Mouse (Mus musculus) embryo, embryonic 10.5 days (tissue): ENCODE measurements around the gene Hspa12b.

Experiments used
- DNase-seq: peaks from one replicate; pipeline ENCODE4 v3.0.0-alpha.2; 2015; ENCODE audit warnings: low spot score

The Hspa12b gene

DNA sequence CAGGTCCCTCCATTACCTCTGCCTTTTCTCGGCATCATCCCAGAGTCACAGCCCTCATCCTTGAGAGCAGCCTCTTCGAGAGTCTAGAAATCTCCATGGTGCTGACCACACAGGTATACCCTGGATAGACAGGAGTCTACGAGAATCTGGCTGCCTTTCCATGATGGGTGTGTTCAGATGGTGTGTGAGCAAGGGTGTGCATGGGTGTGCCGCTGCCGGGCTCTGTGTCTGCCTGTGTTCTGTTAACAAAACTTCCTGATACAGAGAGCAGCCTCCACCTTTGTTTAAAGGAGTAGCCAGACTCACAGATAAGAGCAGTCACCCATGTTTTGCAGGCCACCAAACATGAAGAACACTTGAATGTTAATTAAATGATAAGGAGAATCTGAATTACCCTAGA is 2.8 kb downstream of the Hspa12b start:
- no peak for DNase-seq

DNA sequence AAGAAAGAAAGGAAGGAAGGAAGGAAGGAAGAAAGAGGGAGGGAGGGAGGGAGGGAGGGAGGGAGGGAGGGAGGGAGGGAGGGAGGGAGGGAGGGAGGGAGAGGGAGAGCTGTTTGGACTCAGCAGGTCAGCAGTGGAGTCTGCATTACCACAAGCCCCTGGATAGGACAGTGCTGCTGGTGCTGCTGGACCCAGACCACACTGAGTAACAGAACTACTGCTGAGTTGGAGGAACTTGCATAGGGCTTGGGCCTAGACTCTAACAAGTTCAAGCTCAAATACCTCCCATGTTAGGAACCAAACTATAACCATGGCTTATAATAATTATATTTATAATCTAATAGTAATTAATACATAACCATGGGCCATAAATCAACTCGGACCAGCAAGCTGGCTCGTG is 3.8 kb downstream of the Hspa12b start:
- DNase-seq, result no peak

DNA sequence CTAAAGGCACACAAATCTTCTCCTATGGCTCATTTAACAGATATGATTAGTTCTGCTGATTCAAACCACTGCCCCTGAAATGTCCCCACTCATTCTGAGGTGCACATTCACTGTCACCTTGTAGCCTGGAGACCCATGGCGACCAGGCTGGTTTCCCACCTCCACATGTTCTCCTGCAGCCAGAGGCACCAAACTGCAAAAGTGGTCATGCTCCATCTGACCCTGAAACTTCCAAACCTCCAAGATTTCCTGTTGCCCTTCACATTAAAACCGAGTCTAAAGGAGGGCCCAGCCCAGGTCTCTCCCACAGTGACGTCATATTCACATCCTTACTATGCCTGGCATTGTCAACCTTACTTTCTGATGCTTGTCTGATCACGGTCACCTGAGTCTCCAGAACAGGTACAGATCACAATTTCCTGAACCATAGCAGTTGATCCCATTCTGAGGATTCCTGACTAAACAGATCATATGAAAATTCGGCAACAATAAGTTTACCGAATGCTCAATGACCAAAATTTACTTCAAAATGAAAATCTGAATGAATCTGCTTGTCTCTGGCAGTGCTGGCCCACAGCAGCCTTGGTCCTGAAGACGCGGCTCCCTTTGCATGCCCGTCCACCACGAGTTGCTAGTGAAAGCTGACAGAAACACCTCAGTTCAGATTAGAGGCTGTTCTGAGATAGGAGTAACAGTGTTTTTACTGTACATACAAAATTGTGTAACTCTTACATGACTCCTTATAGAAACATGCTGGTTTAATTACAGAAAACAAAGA is 5.2 kb downstream of the Hspa12b start:
- no peak for DNase-seq

DNA sequence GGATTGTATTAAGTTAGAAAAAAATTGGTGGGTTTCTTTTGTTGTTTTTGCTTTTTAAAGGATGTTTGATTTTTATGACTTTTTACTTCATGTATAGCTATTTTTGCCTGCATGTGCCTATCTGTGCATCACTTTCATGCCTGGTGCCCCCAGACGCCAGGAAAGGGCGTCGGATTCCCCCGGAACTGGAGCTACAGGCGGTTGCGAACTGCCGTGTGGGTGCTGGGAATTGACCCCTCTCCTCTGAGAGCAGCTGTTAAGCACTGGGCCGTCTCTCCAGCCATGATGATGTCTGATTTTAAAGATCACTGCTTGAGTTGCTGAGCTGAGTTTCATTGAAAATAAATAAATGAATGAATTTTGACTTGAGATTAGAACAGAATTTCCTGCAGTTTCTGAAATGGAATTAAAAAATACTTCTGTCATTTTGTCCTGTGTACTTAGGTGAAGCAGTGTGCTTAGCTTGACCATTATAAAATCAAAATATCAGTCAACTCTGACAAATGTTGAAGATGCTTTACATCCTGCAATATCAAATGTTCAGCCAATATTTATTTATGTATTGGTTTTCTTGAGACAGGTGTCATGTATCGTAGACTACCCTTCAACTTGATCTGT is 6.0 kb downstream of the Hspa12b start, which contains the start of gene Gm11037:
Gene Gm11037, plus strand, starts transcription at position 568 of the 618 bp plus-strand sequence.
- no peak for DNase-seq

DNA sequence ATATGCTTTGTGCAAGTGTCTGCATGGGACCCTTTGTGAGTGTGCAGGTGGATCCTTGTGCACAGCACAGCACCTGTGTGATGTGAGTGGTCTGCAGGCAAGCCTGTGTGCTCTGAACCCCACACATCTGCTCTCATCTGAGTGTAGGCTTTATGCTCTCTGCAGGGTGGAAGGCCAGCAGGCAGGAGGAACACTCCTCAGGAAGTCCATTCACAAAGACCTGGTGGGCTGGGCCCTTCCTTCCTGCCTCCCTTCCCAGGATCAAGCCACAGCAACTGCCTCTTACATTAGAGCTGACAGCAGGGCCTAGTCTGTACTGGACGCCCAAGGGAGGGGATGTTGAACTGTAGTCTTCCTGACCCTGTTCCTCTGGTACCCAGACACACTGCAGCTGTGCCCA is 7.3 kb downstream of the Hspa12b start:
- DNase-seq, result no peak

DNA sequence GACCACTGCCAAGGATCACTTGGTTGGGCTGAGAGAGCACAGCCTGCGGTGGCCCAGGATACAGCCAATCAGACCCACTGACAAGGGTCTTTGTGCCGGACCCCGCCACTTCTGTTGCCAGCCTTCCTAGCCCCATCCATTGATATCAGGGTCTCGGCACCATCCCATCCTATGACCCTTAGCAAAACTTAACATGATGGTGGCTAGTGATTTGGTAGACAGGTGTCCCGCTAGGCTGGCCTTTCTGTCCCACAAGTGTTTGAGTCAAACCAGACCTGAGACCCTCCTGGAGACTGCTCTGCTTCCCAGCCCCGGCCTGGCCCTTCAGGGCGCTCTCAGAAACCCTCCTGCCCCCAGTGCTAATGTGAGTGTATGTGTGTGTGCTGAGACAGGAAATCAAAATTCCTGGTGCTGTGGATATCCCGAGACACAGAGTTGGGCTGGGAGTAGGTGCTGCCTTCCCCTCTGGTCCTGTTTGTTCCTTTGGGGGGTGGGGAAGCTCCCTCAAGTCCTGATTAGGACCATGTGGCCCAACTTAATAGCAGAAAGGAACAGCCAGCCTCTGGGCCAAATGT is 7.8 kb downstream of the Hspa12b start:
- DNase-seq, result no peak

DNA sequence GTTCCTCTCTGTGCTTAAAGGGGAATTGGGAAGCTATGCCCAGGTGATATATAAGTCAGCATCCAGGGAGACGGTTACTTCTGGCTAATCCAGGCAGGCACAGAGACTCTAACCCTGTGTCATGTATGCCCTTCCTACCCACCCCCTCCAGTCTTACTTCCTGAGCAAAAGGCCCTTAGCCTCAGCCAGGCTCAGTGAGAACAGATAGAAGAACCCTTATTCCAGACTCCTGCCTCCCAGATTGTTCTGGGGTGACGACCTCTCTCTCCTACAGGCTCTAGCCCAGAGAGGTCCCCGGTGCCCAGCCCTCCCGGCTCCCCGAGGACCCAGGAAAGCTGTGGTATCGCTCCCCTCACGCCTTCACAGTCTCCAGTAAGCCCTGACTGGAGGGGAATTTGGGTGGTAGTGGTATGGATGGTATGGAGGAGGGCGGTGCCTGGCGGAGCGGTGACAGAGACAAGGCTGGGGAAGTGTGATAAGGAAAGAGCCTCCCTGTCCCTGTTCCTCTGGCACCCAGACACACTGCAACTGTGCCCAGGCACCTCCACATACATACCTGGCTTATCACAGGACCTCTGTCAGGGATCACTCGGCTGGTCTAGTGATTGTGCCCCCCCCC is 8.6 kb downstream of the Hspa12b start:
- no peak for DNase-seq

DNA sequence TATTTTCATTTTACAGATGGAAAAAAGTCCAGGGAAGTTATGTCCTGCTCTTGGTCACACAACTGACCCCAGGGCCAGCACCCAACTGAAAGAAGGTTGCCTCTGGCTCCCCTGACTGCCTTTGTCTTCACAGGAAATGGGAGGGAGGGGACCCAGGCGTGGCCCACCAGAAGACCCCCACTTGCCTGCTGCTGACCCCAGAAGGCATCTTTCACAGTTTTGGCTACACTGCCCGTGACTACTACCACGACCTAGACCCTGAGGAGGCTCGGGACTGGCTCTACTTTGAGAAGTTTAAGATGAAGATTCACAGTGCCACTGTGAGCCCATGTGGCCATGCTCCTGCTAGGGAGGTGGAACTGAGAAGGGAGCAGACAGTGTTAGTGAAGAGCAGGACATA is 11.2 kb downstream of the Hspa12b start:
- DNase-seq, result no peak

DNA sequence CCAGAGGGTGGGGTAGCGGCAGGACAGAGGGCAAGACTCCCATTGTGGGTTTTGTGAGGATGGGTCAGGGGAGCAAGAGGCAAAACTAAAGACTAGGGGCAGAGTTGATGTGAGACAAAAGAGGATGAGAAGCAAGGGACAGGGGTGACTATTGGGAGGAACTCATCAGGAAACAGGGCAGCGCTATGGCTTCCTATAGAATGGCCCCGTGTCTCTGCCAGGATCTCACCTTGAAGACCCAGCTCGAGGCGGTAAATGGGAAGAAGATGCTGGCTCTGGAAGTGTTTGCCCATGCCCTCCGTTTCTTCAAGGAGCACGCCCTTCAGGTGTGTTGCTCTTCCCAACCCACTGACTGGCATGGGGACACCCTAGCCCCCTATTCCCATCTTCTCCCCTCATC is 11.7 kb downstream of the Hspa12b start:
- DNase-seq, result no peak

DNA sequence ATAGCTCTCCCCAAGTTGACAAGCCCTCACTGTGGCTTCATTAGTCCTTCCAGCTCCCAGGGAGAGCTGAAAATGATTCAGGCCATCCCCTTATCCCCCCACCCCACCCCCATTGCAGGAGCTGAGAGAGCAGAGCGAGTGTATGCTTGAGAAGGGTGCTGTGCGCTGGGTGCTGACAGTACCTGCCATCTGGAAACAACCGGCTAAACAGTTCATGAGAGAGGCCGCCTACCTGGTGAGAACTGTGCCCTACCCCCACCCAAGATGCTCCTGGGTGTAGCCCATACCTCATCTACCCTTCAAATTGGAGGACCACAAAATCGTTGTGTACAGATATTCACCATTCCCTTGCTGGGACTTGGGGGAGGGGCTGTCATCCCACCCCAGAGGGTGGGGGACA is 12.2 kb downstream of the Hspa12b start:
- DNase-seq, result no peak

DNA sequence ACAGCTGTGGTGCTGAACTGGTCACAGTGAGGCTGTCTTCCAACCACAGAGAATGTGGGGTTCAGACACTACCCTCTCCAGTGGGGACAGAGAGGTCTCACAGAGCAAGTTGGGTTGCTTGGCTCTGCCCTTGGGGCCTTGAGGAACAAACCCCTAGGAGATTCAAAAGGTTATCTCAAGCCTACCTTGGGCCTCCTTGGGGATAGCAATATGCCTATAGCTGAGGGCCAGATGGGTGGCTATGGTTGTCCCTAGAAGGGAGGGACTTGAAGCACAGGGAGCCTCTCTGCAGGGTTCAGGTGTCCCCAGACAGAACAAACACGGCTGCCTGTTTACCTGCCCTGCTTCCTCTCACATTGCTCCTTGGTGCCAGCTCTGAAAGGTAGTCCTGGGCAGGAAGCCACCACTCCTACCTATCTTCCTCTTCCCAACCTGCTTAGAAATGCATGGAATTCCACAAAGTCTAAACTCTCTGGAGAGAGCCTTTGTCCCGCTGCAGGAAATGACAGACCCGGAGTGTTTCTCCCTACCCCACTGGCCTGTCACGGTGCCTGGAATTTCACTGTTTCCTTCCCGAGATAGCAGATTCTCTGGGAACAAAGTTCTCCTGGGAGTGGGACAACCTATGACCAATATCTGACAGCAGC is 12.9 kb downstream of the Hspa12b start:
- DNase-seq, result no peak

DNA sequence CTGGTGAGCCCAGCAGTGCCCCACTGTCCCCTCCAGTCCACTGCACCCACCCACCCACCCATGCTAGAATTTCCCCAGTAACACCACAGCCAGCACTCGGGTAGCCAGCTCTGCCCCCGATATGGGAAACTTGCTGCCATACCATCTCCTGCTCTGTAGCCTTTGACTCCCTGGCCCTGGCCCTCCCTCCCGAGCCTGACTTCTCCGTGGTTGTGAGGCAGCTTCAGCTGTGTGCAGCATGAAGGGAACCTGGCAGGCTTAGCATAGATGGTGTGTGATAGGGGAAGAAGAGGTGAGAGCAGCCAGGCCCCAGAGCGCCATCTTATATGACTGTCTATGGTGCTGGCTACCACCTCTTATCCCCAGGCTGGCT is 13.4 kb downstream of the Hspa12b start:
- DNase-seq, result no peak

DNA sequence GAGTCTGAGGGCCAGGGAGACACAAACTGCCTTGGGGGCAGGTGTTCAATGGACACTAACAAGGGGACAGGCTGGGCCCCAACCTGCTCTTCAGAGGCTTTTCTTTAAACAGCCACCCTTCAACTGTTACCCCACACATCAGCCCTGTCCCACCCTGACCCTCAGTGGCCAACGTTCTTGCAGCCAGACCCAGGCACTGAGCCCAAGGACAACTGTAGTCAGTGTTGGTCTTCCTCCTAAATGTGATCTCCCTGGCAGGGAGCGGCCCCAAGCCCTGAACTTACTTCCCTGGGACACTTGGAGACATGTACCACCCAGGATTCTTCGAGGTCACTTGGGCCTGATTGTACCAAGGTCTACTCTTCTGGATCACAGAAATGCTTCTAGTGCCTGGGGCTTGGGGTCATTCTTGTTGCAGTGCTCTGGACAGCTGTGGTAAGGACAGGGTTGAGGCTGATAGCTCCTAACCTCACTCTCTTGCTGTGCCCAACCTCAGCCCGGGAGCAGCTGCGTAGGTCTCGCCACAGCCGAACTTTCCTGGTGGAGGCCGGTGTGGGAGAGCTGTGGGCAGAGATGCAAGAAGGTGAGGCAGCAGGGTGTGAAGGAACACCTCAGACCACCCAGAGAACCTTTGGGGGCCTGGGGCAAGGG is 14.4 kb downstream of the Hspa12b start:
- no peak for DNase-seq

DNA sequence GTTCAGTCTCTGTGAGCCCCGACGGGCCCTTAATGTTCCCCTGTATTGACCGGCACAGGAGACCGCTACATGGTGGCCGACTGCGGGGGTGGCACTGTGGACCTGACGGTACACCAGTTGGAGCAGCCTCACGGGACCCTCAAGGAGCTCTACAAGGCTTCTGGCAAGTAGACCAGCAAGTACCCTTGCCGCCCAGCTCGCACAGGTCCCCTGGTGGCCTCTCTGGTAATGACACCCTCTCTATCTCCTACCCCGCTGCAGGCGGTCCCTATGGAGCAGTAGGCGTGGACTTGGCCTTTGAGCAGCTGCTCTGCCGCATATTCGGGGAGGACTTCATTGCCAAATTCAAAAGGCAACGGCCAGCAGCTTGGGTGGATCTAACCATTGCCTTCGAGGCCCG is 15.5 kb downstream of the Hspa12b start:
- peak; percentile 79 for DNase-seq

DNA sequence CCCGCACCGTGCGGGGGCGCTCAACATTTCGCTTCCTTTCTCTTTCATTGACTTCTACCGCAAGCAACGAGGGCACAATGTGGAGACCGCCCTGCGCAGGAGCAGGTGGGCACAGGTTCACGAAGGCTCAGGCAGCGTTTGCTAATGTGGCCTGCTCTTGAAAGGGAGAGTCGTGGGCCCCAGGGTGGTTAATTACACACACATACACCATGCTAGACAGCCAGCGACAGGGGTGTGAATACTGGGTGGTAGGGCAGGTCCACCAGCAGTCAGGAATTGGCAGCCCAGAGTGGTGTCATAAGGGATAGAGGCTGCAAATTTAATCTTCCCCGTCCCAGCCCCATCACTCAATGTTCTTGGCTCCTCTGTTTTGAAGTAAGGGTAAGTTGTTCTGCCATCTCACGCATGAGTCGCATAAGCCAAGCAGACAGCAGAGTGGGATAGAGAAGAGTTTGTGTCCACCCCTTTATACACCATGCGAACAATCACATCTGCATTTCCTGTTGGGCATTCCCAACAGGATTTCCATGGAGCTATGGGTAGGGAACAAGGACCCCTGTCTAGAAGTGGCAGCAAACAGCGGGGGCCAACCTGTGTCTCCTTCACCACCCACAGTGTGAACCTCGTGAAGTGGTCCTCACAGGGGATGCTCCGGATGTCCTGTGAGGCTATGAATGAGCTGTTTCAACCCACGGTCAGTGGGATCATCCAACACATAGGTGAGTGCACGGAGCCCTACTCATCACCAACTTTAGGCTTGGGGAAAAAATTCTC is 16.1 kb downstream of the Hspa12b start:
- DNase-seq, result no peak

DNA sequence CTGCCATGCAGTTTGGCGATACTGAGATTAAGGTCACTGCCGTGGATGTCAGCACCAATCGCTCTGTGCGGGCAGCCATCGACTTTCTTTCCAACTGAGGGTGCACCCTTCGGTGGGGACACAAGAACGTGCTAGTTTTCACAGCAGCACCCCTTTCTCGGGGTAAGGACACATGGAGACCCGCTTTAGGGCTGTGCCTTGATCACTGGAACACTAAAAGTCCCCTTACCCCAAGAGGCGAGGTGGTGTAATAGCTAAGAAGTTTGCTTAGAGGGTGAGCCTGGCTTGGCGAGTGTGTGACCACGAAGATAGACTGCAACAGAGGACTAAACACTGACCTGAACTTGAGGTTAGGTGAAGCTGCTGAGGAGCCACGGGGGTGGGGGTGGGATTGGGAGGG is 18.0 kb downstream of the Hspa12b start:
- no peak for DNase-seq

DNA sequence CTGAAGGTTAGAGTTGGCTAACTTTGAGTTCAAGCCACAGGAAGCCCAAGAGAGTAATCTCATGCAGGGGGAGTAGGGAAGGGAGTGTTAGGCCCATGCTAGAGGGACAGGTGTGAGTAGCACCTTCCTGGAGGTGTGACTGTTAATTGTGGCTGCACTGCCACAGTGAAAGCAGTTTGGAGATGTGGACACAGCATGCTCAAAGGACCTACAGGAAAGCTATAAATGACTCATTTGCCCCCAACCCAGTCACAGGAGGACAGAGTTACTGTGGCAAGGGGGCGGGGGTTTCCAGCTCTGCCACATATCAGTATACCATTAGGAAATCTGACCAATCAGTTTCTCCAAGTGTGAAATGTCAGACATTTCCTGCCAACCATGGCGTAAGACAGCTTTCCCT is 18.5 kb downstream of the Hspa12b start:
- no peak for DNase-seq

DNA sequence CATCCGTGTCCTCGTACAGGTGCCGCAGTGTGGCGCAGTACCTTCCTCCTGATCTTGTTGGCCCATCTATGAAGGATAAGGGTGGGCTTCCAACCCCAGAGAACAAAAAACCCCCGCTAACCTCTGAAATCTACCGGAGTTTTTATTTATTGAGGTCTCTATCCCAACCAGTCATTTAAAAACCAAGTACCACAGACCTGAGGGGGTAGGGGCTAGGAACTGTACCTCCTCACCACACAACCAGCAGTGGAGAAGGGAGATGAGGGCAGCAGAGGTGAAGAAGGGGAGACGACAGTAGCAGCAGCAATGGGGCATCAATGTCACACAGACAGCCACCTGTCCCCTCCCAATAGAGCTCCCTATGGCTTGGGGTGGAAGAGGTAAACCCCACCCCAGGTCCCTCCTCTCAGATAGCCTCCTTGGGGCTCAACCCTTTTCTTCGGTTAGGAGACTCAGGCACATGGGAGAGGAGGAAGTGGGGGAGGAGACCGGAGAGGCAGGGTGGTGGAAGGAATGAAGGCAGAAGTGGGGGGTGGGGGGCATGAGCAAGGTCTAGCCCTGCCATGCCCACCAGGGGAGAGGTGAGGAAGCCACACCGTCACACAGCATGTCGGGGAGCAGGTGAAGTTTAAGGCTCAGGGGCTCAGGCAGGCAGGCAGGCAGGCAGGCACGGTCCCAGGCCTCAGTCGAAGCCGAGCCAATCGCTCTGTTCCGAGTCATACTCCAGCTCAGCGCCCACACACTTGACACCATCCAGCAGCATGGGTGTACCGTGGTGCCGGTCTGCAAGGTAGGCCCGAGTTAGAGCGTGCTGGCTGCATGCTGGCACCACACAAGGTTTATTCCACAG is 19.3 kb downstream of the Hspa12b start:
- DNase-seq, result no peak

DNA sequence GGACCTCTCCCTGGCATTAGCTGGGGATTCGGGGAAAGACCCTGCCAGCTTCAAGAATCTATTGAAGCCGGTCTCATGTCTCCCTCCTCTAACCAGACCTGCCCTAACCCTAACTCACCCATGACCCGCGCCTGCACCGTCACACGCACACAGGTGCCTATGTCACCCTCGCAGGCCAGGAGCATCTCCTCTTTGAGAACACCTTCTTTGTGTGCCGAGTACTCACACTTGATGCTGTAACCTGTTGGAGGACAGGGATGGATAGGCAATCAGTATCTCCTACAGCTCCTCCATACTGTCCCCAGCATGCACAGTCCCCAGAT is 19.9 kb downstream of the Hspa12b start:
- no peak for DNase-seq
